Mouse (Mus musculus) cerebellum, adult 2 months (tissue): Measurements from ENCODE around the gene Polr3b.

Experiments used
- CTCF ChIP-seq: fragments of 200-500 bp; IDR thresholded peaks from 2 replicates; pipeline ENCODE4 v1.5.1; 2011; ENCODE audit warnings: low read depth, mild to moderate bottlenecking, control low read depth, low read length, moderate library complexity, borderline replicate concordance; ENCODE audit not compliant: insufficient read depth
- POLR2A ChIP-seq: fragments of 200-500 bp; IDR thresholded peaks from 2 replicates; pipeline ENCODE4 v1.6.1; 2011; ENCODE audit warnings: low read length, control low read depth, borderline replicate concordance; ENCODE audit not compliant: insufficient read depth

- TF ChIP-seq POLR2A (no peak), CTCF (no peak)
Measured at GRCm38 (mm10) chr10:84613366-84613765, 8.7 kb upstream of the Polr3b start.
